Mouse (Mus musculus) MEL (cell line): Measurements from ENCODE around the gene Thsd7b. TPM values are rescaled to one million over a fixed set of nuclear protein-coding genes. Genes with fewer than 3 reads are reported as not detected.

Source experiments
- DNase-seq: peaks from one replicate; pipeline ENCODE4 v3.0.0; 2011; ENCODE audit warnings: low read depth, low spot score
- H3K27ac ChIP-seq: 2 replicates; pipeline ENCODE4 v1.5.1; 2012; ENCODE audit warnings: low read depth, mild to moderate bottlenecking, control low read depth, low read length, moderate library complexity; ENCODE audit not compliant: control insufficient read depth
- H3K27me3 ChIP-seq, 2 experiments: fragments of 150-350 bp in 1 of 2; sonication (generic) in 1 of 2; 2 replicates each; pipeline ENCODE4 v1.6.1; 2012; ENCODE audit warnings: low read length in 2 of 2, mild to moderate bottlenecking in 2 of 2, improper control_type of control experiment in 1 of 2, moderate library complexity in 1 of 2; ENCODE audit not compliant: insufficient read depth in 2 of 2, control insufficient read depth in 1 of 2
- H3K36me3 ChIP-seq, 2 experiments: 2 replicates each; pipeline ENCODE4 v1.6.1; 2012 to 2014; ENCODE audit warnings: low read length in 2 of 2, improper control_type of control experiment in 1 of 2, inconsistent platforms in 1 of 2, mild to moderate bottlenecking in 1 of 2; ENCODE audit not compliant: insufficient read depth in 2 of 2, control insufficient read depth in 1 of 2
- H3K4me1 ChIP-seq, 2 experiments: fragments of 150-350 bp in 1 of 2; sonication (generic) in 1 of 2; 2 replicates each; pipeline ENCODE4 v1.6.1; 2012; ENCODE audit warnings: low read length in 2 of 2, improper control_type of control experiment in 1 of 2, mild to moderate bottlenecking in 1 of 2; ENCODE audit not compliant: insufficient read depth in 2 of 2, control insufficient read depth in 1 of 2
- H3K4me3 ChIP-seq, 2 experiments: fragments of 150-350 bp in 1 of 2; sonication (generic) in 1 of 2; 2 replicates each; pipeline ENCODE4 v1.5.1; 2012; ENCODE audit warnings: low read depth in 2 of 2, low read length in 2 of 2, mild to moderate bottlenecking in 2 of 2, moderate library complexity in 2 of 2, control low read depth in 1 of 2, improper control_type of control experiment in 1 of 2; ENCODE audit not compliant: control insufficient read depth in 1 of 2, insufficient read depth in 1 of 2
- H3K79me2 ChIP-seq: 2 replicates; pipeline ENCODE4 v1.6.1; 2012; ENCODE audit warnings: mild to moderate bottlenecking, low read length, moderate library complexity; ENCODE audit not compliant: control insufficient read depth, poor library complexity, insufficient read depth
- H3K9ac ChIP-seq: 2 replicates; pipeline ENCODE4 v1.6.1; 2012; ENCODE audit warnings: low read depth, mild to moderate bottlenecking, control low read depth, low read length, moderate library complexity; ENCODE audit not compliant: control insufficient read depth, poor library complexity, severe bottlenecking
- H3K9me3 ChIP-seq: fragments of 150-350 bp; sonication (generic); replicated peaks from 2 replicates; pipeline ENCODE4 v1.6.1; 2012; ENCODE audit warnings: mild to moderate bottlenecking, low read length, improper control_type of control experiment, moderate library complexity; ENCODE audit not compliant: insufficient read depth
- CHD2 ChIP-seq: IDR thresholded peaks from 2 replicates; pipeline ENCODE4 v1.6.1; 2011; ENCODE audit warnings: low read length, improper control_type of control experiment
- CTCF ChIP-seq, 3 experiments: IDR thresholded peaks in 2 of 3; conservative IDR thresholded peaks in 1 of 3; 2 replicates each; pipeline ENCODE4 v1.5.1; 2011 to 2012; ENCODE audit warnings: low read length in 3 of 3, low read depth in 2 of 3, mild to moderate bottlenecking in 2 of 3, improper control_type of control experiment in 1 of 3, inconsistent platforms in 1 of 3, mixed read lengths in 1 of 3, moderate library complexity in 1 of 3; ENCODE audit not compliant: control insufficient read depth in 1 of 3, insufficient read depth in 1 of 3, poor library complexity in 1 of 3, severe bottlenecking in 1 of 3
- E2F4 ChIP-seq: IDR thresholded peaks from 2 replicates; pipeline ENCODE4 v1.6.1; 2011; ENCODE audit warnings: low read depth, low read length, improper control_type of control experiment, borderline replicate concordance
- ELF1 ChIP-seq: IDR thresholded peaks from 2 replicates; pipeline ENCODE4 v1.6.1; 2014; ENCODE audit warnings: low read depth, mild to moderate bottlenecking, inconsistent platforms, low read length, improper control_type of control experiment, moderate library complexity
- GABPA ChIP-seq: IDR thresholded peaks from 2 replicates; pipeline ENCODE4 v1.6.1; 2012; ENCODE audit warnings: low read depth, mild to moderate bottlenecking, inconsistent platforms, low read length, improper control_type of control experiment, moderate library complexity
- GATA1 ChIP-seq: IDR thresholded peaks from 2 replicates; pipeline ENCODE4 v1.6.1; 2011; ENCODE audit warnings: low read depth, low read length, improper control_type of control experiment
- HCFC1 ChIP-seq: IDR thresholded peaks from 2 replicates; pipeline ENCODE4 v1.6.1; 2012; ENCODE audit warnings: low read depth, mild to moderate bottlenecking, inconsistent platforms, low read length, improper control_type of control experiment, moderate library complexity
- JUND ChIP-seq: IDR thresholded peaks from 2 replicates; pipeline ENCODE4 v1.6.1; 2011; ENCODE audit warnings: low read depth, mild to moderate bottlenecking, improper control_type of control experiment, low read length
- KAT2A ChIP-seq: conservative IDR thresholded peaks from 2 replicates; pipeline ENCODE4 v1.6.1; 2012; ENCODE audit warnings: low read depth, low read length, improper control_type of control experiment, inconsistent platforms
- MAX ChIP-seq: IDR thresholded peaks from 2 replicates; pipeline ENCODE4 v1.6.1; 2011; ENCODE audit warnings: low read length, improper control_type of control experiment
- MAZ ChIP-seq: IDR thresholded peaks from 2 replicates; pipeline ENCODE4 v1.6.1; 2012; ENCODE audit warnings: low read depth, mild to moderate bottlenecking, inconsistent platforms, low read length, improper control_type of control experiment
- MEF2A ChIP-seq: IDR thresholded peaks from 2 replicates; pipeline ENCODE4 v1.6.1; 2014; ENCODE audit warnings: low read depth, mild to moderate bottlenecking, inconsistent platforms, low read length, improper control_type of control experiment; ENCODE audit not compliant: poor library complexity, insufficient replicate concordance, severe bottlenecking; ENCODE audit errors: extremely low read depth
- MYC ChIP-seq: IDR thresholded peaks from 2 replicates; pipeline ENCODE4 v1.6.1; 2011; ENCODE audit warnings: low read depth, mild to moderate bottlenecking, low read length, improper control_type of control experiment, moderate library complexity
- NELFE ChIP-seq: IDR thresholded peaks from 2 replicates; pipeline ENCODE4 v1.6.1; 2011; ENCODE audit warnings: low read depth, low read length, improper control_type of control experiment
- NRF1 ChIP-seq: IDR thresholded peaks from 2 replicates; pipeline ENCODE4 v1.6.1; 2014; ENCODE audit warnings: low read depth, mild to moderate bottlenecking, inconsistent platforms, low read length, improper control_type of control experiment, moderate library complexity; ENCODE audit not compliant: poor library complexity, insufficient read depth, severe bottlenecking
- POLR2AphosphoS2 ChIP-seq: IDR thresholded peaks from 2 replicates; pipeline ENCODE4 v1.6.1; 2011; ENCODE audit warnings: low read length, improper control_type of control experiment
- RAD21 ChIP-seq: IDR thresholded peaks from 2 replicates; pipeline ENCODE4 v1.6.1; 2011; ENCODE audit warnings: mild to moderate bottlenecking, low read depth, low read length, improper control_type of control experiment
- SIN3A ChIP-seq: IDR thresholded peaks from 2 replicates; pipeline ENCODE4 v1.6.1; 2012; ENCODE audit warnings: low read length, improper control_type of control experiment, inconsistent platforms
- SMC3 ChIP-seq: IDR thresholded peaks from 2 replicates; pipeline ENCODE4 v1.6.1; 2011; ENCODE audit warnings: low read depth, low read length, improper control_type of control experiment
- TCF12 ChIP-seq: IDR thresholded peaks from 2 replicates; pipeline ENCODE4 v1.6.1; 2014; ENCODE audit warnings: low read depth, mild to moderate bottlenecking, inconsistent platforms, low read length, improper control_type of control experiment, moderate library complexity
- UBTF ChIP-seq: IDR thresholded peaks from 2 replicates; pipeline ENCODE4 v1.6.1; 2012; ENCODE audit warnings: low read depth, mild to moderate bottlenecking, inconsistent platforms, low read length, improper control_type of control experiment, moderate library complexity, borderline replicate concordance; ENCODE audit not compliant: insufficient read depth
- ZC3H11A ChIP-seq: IDR thresholded peaks from 2 replicates; pipeline ENCODE4 v1.6.1; 2012; ENCODE audit warnings: low read depth, mild to moderate bottlenecking, inconsistent platforms, low read length, improper control_type of control experiment
- ZKSCAN1 ChIP-seq: IDR thresholded peaks from 2 replicates; pipeline ENCODE4 v1.6.1; 2012; ENCODE audit warnings: low read depth, mild to moderate bottlenecking, inconsistent platforms, low read length, improper control_type of control experiment, moderate library complexity
- ZMIZ1 ChIP-seq: IDR thresholded peaks from 2 replicates; pipeline ENCODE4 v1.6.1; 2012; ENCODE audit warnings: low read depth, mild to moderate bottlenecking, inconsistent platforms, low read length, improper control_type of control experiment, moderate library complexity
- ZNF384 ChIP-seq: IDR thresholded peaks from 2 replicates; pipeline ENCODE4 v1.6.1; 2012; ENCODE audit warnings: low read depth, mild to moderate bottlenecking, inconsistent platforms, low read length, improper control_type of control experiment
- polyA plus RNA-seq, 2 experiments: library from polyadenylated mRNA; stranded (reverse) in 1 of 2; unstranded in 1 of 2; fragments of >175 nt in 1 of 2; fragments of >200 nt in 1 of 2; gene quantifications; 2 replicates each; pipeline versions ENCODE4 v1.2.1 to v1.2.4; 2012; ENCODE audit warnings: low replicate concordance in 2 of 2, low read depth in 1 of 2; ENCODE audit not compliant: insufficient read length in 2 of 2, insufficient read depth in 1 of 2, missing spikeins in 1 of 2
- total RNA-seq: library from RNA; depleted of rRNA; stranded (reverse); fragments of 300-350 nt; gene quantifications from 2 replicates; pipeline ENCODE4 v1.2.3, GENCODE M21; 2012

The Thsd7b gene
- total and polyA plus RNA-seq, 3 experiments = not detected

- Histone ChIP-seq H3K9me3 (no peaks in the 10 kb centered on the region), H3K4me3 (no peak overlapping the region), H3K4me1 (no peaks in the 10 kb centered on the region), H3K27me3 (peaks cover 0 to 2% of the 10 kb centered on the region in 2 experiments; a peak in 2 of 4 replicates), H3K9ac (no peak overlapping the region), H3K36me3 (no peaks in the 10 kb centered on the region), H3K27ac (no peak overlapping the region), H3K79me2 (no peaks in the 10 kb centered on the region)
- TF ChIP-seq KAT2A (no peak), E2F4 (no peak), ZC3H11A (no peak), SIN3A (no peak), NELFE (no peak), CHD2 (no peak), RAD21 (no peak), POLR2AphosphoS2 (no peak), CTCF (IDR thresholded peaks at IDR 0.05 in 2 of 3, conservative IDR thresholded peaks at IDR 0.05 in 1 of 3; ENCODE audit: control insufficient read depth in 1 of 3, insufficient read depth in 1 of 3, low read depth in 2 of 3, low read length in 3 of 3, poor library complexity in 1 of 3, severe bottlenecking in 1 of 3) (no peak), MAZ (no peak), ZKSCAN1 (no peak), MEF2A (no peak), GATA1 (no peak), ELF1 (no peak), JUND (no peak)
- DNase-seq = peak; percentile 6
Observed at GRCm38 (mm10) chr1:129731991-129732390, 458.9 kb downstream of the Thsd7b start.

- peaks cover 0 to 1% of the 10 kb centered on the region in 2 experiments; a peak in 2 of 4 replicates for H3K27me3 ChIP-seq
- H3K4me3 ChIP-seq = no peak overlapping the region
- DNase-seq = no peak
- no peak overlapping the region for H3K9ac ChIP-seq
- H3K4me1 ChIP-seq = no peaks in the 10 kb centered on the region
- H3K9me3 ChIP-seq = no peaks in the 10 kb centered on the region
- no peaks in the 10 kb centered on the region for H3K79me2 ChIP-seq
- no peak for TF ChIP-seq E2F4
- no peak for TF ChIP-seq UBTF
- no peak for TF ChIP-seq ZKSCAN1
- no peak for TF ChIP-seq KAT2A
- TF ChIP-seq MYC = no peak
- no peak for TF ChIP-seq TCF12
- TF ChIP-seq HCFC1 = no peak
- no peak for TF ChIP-seq NRF1
- no peak for TF ChIP-seq MAX
- no peak for TF ChIP-seq ZMIZ1
- no peak for TF ChIP-seq POLR2AphosphoS2
- no peak for TF ChIP-seq ZNF384
- no peak for TF ChIP-seq JUND
- no peak for TF ChIP-seq MEF2A
- no peak for TF ChIP-seq GATA1
- TF ChIP-seq GABPA = no peak
- no peak for TF ChIP-seq SMC3
- H3K27ac ChIP-seq = no peak overlapping the region
- H3K36me3 ChIP-seq = no peaks in the 10 kb centered on the region
Observed at GRCm38 (mm10) chr1:129747595-129747994, 474.5 kb downstream of the Thsd7b start.
